Mouse (Mus musculus): ENCODE measurements around the gene Plod3.

- TF ChIP-seq POLR2A (IDR thresholded peaks at IDR 0.05; ENCODE audit: control insufficient read depth, low read depth, low read length) (no peak), CTCF (IDR thresholded peaks at IDR 0.05; ENCODE audit: control insufficient read depth, insufficient read depth, insufficient replicate concordance, low read depth, low read length) (no peak)
These were observed 57.2 kb downstream of the Plod3 start for GRCm38 (mm10) chr5:137043997-137044396.
